Mouse (Mus musculus) WW6 (cell line): ENCODE results near the gene Col4a2.
"Not testable (repeated sequence)": the region's sequence is repeated elsewhere in the genome, so short reads cannot be mapped to it uniquely, and the experiment has no call there.

ENCODE experiments used
- DNase-seq: peaks from one replicate; pipeline ENCODE4 v3.0.0-alpha.2; 2013; ENCODE audit warnings: low read depth, low spot score

Col4a2 gene

DNA sequence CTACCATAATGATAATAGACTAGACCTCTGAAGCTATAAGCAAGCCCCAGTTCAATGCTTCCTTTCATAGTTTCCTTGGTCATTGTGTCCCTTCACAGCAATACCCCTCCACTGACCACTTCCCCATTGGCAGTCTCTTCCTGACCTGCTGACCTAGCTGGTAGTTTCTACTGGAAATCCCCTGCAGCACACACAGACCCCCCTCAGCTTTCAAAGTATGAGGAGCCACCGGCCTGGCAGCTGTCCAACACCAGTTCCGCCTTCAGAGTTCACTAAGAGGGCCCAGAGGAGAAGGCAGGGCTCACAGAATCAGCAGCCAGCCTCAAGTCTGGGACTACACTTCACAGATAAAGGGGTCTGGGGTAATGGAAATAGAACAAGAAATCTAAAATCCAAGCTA is 148.3 kb downstream of the Col4a2 start:
- DNase-seq = no peak

DNA sequence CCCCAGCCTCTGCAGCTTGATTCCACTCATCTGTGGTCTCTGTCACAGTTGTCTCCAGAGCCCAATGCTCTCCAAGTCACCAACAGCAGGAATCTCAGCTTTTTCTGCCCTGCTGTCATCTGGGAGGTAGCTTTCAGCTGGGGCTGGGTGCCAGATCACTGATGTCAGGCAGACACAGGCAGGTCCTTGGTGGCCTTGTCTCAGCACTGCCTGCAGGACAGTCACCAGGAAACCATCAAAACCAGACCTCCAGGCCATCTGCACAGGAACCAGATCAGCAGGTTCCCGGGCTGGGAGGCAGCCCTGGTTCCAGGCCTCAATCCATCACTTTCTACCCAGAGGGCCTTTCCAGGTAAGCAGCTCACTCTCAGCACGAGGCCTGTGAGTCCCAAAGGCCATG is 149.2 kb downstream of the Col4a2 start:
- DNase-seq = no peak

DNA sequence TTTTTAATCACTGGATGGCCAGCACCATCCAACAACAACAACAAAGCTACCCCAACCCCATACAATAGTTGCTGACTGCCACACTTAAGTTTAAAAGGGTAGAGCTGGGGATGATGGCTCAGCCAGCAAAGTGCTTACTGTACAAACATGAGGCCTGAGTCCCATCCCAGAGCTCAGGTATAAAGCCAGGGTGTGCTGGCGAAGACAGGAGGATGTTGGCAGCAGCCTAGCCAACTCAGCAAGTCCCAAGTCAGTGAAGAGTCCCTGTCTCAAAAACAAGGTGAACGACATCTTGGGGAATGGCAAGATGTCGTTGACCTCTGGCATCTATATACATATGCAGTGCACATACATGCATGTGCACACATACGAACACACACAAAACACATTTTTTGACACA is 150.0 kb downstream of the Col4a2 start:
- no peak for DNase-seq

DNA sequence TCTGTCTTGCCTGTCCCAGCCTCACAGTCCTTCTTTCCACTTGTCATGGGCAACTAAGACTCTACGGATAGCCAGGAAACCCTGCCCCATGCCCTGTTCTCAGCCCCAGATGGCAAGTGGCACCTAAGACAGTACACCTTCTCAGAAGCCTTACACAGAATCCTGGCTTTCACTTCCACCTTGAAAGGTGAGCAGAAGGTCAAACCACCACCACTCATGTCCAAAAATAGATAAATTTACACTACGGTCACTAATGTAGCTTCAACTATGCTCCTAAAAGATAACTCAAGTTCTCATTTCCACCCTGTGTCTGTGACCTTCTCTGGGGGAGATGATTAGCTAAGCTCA is 150.9 kb downstream of the Col4a2 start:
- no peak for DNase-seq

DNA sequence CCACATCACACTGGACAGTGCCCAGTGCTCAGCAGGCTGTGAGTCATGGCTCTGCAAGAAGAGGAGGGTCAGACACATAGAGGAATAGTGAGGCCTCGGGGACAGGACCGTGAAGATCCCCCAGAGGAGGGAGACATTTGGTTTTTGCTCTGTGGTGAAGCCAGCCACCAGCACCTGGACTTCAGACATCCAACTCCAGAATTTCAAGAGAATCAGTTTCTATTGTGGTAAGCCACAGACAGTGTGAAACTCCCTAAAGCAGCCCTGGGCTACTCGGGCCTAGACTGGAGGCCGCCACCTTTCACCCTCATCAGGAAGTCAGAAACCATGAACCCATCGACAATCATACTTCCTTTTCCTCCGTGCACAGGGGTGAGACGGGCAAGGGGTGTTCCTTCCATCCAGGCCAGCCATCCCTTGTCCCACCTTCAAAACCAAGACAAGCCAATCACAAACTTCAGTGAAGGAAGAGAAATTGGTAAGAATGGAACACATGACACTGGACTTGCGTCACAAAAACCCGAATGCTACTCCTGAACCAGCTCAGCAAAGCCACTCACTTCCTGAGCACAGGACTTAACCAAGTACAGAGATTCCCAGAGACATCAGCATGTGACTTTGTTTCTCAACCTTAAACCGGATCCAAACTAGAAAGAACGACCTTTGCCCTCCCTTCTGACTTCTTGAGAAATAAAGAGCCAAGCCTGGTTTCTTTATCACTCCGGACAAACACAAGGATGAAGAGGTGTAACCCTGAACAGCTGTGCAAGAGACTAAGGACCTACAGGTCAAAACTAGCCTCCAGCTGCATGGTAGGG is 151.5 kb downstream of the Col4a2 start:
- no peak for DNase-seq

DNA sequence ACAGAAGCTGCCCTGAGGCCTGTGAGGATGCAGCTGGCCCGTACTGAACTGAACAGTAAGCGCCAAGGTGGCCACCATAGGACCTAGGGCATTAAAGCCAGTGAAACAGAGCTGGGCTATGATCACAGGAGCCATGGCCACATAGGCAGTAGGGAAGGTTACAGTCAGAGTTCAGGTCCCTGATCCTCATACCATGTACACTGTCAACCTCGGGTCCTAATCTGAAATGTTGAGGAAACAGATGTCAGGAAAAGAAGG is 152.0 kb downstream of the Col4a2 start:
- no peak for DNase-seq

DNA sequence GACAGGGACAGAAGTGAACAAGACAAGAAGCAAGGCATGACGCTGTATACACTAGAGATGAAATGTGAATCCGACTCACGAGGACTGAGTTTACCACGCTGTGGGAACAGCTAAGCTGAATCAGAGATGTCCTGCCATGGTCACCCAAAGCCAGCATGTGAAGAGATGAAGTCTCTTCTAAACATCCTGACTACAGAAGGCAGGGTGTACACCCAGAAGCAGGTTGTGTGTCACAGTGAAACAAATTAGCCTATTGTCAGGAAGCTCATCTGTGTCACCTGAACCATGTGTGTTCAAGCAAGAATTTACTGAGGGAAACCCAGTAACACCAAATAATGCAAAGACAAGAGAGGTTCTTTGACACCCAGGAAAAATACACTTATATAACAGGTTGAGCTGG is 153.0 kb downstream of the Col4a2 start:
- no peak for DNase-seq

DNA sequence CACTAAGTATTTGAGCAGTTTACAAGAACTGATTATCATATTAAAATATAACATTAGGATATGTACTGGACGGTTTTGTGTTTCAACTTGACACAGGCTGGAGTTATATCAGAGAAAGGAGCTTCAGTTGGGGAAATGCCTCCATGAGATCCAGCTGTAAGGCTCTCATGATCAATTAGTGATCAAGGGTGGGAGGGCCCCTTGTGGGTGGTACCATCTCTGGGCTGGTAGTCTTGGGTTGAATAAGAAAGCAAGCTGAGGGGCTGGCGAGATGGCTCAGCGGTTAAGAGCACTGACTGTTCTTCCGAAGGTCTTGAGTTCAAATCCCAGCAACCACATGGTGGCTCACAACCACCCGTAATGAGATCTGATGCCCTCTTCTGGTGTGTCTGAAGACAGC is 153.9 kb downstream of the Col4a2 start:
- not testable (repeated sequence) for DNase-seq

DNA sequence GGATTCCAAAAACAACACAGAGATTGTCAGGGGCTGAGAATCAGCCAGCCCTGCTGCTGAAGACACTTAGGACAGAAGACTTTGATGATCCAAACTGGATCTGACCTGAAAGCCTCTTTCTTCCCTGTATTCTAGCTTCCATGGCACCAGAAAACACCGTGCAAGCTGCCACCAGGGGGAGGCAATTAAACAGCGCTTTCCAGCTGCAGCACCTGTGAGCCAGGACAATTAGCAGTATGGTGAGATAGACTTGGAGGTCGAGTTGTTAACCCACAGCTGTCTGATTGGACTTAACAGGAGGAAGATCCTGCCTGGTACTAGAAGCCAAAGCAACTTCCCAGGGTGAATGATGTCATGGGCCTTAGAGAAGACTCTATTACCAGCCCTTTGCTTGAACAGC is 156.5 kb downstream of the Col4a2 start:
- no peak for DNase-seq

DNA sequence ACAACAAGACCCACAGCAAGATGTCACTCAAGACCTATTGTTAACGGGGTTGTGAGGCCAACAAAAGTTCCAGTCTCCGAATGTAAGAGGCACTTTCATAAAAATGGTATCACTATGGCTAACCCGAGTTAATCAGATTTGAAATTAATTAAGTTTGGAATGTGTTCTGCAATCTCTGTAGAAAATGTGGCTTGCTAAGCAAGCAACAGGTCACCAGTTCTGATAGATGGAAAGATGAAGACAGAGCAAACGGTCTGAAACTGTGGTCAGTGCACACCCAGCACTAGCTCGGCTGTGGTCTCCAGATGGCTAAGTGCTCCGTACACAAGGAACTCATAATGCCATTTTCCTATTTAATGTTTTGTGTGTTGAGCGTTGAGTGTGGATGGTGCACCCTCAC is 158.1 kb downstream of the Col4a2 start:
- DNase-seq = no peak

DNA sequence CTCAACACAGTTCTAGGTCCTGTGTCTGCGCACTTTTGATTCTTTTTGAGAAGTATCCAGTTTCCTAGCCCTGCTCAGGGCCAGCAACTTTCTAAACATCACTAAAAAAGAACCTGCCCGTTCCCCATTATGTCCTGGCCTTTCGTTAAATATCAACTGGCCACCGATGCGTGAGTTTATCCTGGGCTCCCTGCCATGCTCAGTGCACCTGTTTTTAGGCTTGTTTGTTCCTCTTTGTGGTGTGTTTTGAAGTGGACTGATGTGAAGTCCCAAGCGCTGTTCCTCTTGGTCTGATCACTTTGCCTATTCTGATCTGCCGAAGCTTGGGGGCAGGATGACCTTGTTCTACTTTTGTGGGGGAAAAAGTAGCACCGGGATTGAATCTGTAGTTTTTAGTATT is 158.7 kb downstream of the Col4a2 start:
- no peak for DNase-seq

DNA sequence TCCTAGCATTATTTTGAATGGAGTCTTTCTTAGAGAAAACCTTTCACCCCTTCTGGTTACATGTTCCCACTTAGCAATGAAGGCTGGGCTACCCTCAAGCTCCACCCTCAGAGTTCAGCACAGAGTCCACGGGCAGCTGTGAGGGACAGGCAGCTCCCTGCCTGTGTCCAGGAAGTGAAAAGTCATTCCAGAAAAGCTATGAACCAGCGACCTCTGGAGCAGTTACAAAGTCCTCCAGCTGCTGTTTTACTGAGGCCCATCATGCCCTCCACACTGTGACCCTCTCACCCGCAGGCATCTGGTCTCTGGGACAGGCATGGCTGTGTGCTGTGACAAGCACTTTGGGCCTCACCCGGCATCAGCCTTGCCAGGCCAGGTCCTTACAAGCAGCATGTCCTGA is 160.5 kb downstream of the Col4a2 start:
- DNase-seq = no peak

DNA sequence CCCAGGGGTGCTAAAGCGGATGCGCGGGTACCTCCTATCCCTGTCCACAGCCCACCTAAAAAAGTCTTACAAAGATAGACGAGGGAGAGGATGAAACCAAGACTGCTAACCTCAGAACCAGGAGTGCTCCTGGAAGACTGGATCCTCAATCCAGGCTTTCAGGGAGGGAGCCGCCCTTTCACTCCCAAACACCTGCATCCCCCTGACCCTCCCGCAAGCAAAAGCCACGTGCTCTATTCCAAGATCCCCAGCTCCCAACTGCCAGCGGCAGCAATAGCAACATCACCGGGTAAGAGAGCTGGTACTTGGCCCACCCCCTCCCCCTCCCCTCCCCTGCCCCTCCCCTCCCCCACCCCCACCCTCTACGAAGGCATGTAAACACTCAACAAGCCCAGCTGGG is 162.8 kb downstream of the Col4a2 start:
- no peak for DNase-seq

DNA sequence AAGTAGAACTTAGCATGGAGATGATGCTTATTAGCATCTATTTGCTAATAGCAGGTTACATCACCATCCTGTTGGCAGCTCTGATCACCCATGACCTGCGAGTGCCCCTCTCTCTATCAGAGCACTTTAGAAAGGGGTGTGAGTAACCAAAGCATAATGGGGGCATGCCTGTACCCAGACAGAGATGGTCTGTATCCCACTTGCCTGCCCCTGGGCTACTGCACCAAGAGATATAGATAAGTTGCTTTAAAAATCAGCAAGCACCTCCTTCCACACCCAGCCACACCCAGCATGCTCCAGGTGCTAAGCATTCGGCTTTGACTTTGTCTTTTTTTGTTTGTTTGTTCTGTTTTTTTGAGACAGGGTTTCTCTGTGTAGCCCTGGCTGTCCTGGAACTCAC is 163.3 kb downstream of the Col4a2 start:
- DNase-seq = no peak

DNA sequence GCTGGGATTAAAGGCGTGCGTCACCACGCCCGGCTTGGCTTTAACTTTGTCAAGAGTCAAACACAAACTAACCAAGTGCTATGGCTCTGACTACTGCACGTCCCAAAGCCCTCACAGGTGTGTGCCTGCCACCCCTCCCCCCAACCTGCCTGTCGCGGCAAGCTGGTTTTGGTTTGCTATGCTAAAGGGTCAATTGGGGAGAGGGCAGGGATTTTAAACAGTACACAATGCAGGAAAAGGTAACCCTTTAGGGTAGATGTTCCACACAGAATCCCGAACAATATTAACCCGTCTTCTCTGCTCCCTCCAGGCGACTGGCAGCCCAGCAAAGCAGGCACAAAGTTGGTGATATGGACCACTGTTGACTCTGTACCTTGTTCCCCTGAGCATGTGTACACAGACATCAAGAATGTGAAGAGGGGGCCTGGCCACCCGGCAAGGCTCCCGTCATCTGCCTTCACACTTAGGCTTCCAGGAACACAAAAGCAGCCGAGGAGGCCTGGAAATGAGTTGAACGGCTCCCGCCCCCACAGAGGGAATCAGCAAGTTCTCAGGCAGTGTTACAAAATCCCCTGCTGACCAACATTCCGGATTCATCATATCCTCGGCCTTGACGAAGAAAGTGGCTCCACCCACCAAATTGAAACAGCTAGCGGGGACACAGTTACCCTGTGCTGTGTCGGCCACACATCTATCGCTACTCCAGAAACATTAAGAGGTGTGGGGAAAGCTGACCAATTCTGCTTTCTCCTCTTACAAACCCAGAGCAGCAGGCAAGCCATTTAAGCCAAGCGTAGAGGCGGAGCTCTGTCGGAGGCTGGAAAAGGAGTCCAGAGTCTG is 164.0 kb downstream of the Col4a2 start:
- DNase-seq = no peak

DNA sequence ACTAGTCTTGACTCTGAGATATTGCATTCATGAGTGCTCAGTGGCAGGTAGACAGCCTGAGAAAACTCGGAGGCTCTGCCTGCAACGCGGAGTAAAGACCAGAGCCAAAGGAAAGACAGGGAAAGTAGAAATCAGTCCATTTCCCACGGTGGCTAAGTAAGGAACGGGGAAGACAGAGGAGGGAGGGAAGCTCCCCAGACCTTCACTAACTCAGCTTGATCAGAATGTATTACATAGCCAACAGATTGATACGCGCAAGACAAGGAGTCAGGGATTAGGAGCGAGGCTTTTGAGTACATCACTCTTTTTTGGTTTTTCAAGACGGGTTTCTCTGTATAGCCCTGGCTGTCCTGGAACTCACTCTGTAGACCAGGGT is 164.6 kb downstream of the Col4a2 start:
- DNase-seq = no peak

DNA sequence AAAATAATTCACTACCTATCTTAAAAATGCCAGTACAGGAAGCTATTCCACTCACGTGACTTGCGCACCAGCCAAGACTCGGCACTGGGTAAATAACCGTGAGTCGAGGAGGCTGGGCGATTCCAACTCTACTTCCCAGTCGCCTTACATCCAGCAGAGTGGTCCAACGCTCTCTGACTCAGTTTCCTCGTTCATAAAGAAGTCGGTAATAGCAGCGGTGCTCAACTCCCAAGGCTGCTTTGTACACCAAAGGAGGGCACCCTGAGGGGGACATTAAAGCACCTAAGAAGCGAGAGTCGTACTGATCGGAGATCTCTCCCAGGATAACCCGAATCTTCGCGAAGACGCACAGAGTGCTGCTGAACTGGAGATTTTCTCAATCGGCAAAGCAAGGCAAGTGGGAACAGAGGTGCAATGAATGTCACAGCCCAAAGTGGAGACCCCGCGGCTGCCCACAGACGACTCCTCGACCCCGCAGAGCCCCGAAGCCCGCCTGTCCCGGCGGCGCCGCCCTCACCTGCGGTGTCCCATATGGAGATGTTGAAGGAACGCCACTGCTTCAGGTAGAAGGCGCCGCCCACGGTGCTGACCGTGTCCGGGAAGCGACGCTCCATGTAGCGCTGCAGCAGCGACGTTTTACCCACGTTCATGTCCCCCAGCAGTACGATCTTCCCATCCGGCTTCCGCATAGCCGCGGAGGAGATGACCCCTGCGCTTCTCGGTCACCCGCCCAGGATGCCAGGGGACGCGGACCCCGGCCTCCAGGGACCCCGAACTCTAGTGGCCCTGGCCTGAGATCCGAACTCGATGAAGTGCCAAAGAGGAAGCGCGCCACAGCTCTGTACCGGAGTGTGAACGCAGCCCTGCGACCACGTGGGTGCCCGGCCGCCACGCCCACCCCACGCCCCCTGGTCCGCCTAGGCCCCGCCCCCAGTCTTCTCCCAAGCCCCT is 165.5 kb downstream of the Col4a2 start, which contains the start of gene Rab20:
Rab20 (minus strand) TSS at position 900 of the 951 bp plus-strand sequence.
- DNase-seq = no peak

DNA sequence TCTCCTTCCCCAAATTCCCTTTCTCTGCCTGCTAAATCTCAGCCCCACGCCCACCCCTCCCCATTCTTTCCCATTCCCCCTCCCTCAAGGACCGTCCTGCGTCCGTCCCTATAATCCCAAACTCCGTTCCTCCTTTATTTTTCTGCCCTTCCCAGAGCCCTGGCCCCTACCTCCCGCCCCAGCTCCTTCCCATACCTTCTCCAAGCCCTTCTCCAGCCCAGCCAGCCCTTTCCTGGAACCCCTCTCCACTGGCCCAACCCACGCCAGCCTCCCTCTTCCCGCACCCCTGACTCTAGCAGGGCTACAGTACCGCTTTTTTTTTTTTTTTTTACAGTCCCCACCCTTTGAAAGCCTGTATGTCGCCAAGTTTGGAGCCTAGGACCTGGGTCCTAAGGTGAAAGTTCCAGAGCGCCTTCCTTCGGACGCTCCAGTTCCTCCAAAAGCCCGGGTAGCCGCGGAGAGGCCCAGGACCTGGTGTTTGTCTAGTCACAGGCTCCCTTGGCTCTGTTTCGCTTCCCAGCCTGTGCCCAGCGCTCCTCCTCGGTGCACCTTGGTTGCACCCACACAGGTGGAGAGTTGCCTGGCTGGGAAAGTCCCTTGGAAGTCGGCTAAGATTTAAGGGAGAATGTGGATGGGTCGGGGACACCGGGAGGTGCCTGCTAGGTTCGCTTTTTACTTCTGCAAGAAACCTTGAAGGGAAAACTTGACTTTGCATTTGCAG is 166.4 kb downstream of the Col4a2 start:
- no peak for DNase-seq

DNA sequence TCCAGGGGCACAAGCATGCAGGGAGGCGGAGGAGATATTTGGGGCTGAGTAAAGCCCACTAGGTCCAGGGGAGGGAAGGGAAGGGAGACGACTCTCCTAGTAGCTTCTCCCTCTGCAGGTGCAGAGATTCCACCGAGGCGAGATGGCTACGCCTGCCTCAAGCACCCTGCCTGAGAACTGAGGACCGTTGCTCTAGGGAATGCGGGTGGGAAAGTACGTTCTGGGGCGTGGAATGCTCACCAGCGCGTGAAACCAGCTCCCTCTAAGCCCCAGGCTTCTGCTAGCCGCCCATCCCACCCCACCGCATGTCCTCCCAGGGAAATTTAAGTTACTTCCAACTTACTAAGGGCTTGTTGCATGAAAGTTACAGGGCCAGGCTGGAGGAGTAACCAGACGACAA is 167.0 kb downstream of the Col4a2 start:
- DNase-seq = no peak

DNA sequence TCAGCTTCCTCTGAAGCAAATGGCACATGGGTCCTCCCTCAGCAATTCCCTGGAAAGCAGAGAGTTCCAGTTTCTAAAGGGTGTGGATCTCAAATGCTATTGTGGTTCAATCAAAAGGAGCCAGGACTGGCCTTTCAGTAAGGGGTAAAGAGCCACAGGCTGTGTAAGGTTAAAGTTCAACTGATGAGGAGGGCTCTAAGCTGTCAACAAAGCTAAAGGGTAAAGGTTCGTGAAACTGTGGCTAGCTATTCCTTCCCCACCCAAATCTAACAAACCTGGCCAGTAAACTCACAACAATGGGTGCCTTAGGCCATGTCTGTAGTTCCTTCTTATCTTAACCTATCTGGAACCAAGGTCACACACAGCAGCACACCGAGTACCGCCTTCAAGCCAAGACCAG is 169.3 kb downstream of the Col4a2 start:
- DNase-seq = no peak

DNA sequence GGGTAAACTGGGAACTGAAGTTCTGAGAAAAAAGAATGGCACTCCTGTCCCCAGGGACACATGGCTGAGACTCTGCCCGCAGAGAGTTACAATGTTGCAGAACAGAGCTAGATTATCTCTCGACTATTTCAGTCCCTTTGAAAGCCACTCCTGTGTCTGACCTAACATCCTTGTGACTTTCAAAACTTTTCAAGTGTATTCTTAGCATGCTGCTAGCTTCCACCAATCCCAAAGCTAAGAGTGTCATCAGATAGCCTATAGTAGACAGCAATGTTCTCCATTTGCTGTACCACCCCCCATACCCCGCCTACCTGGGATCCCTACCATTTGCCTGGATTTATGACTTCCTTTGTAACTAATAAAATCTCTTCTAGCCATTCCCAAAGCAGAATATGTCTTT is 169.9 kb downstream of the Col4a2 start:
- no peak for DNase-seq

DNA sequence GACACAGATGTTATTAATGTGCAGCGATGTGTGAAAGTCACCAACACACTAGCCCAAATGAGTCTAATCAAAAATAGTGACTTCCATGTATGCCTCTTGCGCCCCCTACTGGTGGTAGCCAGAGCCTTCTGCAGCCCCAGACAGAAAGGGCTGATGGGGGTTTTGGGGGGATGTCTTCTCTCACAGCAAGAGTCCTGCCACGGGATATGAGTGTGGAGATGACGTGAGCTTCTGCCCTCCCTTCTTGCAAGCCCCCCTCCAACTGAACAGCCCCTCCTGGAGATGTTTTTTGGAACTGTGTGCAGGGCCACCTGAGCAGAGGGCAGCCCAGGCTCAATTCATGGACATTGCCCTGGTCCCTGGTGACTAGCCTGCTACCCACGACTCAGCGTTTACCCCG is 173.5 kb downstream of the Col4a2 start:
- peak; percentile 45 for DNase-seq
